In the genomic region with DNA sequence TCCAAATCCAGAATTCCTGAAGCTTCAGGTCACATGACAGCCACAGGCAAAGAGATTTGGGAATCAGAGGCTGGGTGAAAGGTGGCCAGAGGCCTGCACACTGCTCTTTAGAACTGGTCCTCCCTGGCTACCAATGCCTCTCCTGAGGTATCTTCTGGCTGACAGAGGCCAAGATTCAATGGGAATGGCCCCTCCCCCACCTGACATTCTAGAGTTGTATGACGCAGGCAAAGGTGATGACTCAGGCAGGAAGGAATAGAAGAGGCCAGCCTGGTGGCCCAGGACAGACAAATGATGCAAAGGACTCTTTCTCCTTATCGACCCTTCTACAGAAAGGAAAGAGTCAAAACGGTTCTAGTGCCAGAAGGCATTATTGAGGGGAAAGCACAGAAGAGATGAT, we compare ENCODE assay signal across 21 mouse cellular contexts. TPM values are rescaled to one million over a fixed set of nuclear protein-coding genes. Genes with fewer than 3 reads are reported as not detected.
"Had no signal": no experiment of that assay in that cellular context is flagged by ENCODE, and none has a peak within 500 bp of the region (broad histone marks: within the 10 kb centered on the region; RNA-seq: fewer than 3 reads in every experiment).

No protein-coding gene starts in this region.

- H3K27ac ChIP-seq: left cerebral cortex, adult 2 months; liver, embryonic 13.5 days; macrophage; midbrain, embryonic 12.5 days; midbrain, embryonic 15.5 days; neural tube, embryonic 13.5 days had no signal

- H3K4me3 ChIP-seq: left cerebral cortex, adult 2 months; liver, embryonic 13.5 days; midbrain, embryonic 12.5 days; midbrain, embryonic 15.5 days; neural tube, embryonic 13.5 days had no signal

- DNase-seq: kidney, postnatal 10 days; kidney, postnatal 36 days; layer of hippocampus, postnatal 36 days; liver, embryonic 13.5 days; lung, adult 2 months; lung, postnatal 14 days; retina, postnatal 1 day; thymus, adult 18-20 months; thymus, postnatal 36 days had no signal

RNA-seq across cellular contexts. Expression of gene Myog, which starts 1.6 kb away (rescaled TPM):
- total RNA-seq: layer of hippocampus, adult 8-10 months; layer of hippocampus, postnatal 10 days; layer of hippocampus, postnatal 36 days; left cerebral cortex, adult 2 months; left cerebral cortex, postnatal 10 days; left cerebral cortex, postnatal 36 days; liver, adult 2 months; megakaryocyte, adult 5-6 weeks; neutrophil, adult 5-6 weeks had no signal

RNA-seq across cellular contexts. Expression of gene Adora1, which starts 53.0 kb away (rescaled TPM):
- total RNA-seq: megakaryocyte, adult 5-6 weeks; neutrophil, adult 5-6 weeks had no signal
